Mouse (Mus musculus): ENCODE measurements around the gene Gabbr2. TPM values are rescaled to one million over a fixed set of nuclear protein-coding genes. Genes with fewer than 3 reads are reported as not detected.

The Gabbr2 gene
- total RNA-seq, 2 experiments from 2014 or later: 233 to 236 TPM

GRCm38 (mm10) chr4:46989842-46990241, 1.8 kb downstream of the Gabbr2 start:
- DNase-seq (ENCODE audit: low spot score in 2 of 2): peak; percentile 80 to 82

- no peak for DNase-seq (ENCODE audit: low spot score in 2 of 2)
Observed at GRCm38 (mm10) chr4:46988824-46989223, 2.8 kb downstream of the Gabbr2 start.

GRCm38 (mm10) chr4:46988257-46988656, 3.4 kb downstream of the Gabbr2 start:
- no peak for DNase-seq (ENCODE audit: low spot score in 2 of 2)

- no peak for DNase-seq (ENCODE audit: low spot score in 2 of 2)
Observed at GRCm38 (mm10) chr4:46987809-46988208, 3.9 kb downstream of the Gabbr2 start.

GRCm38 (mm10) chr4:46986054-46986453, 5.6 kb downstream of the Gabbr2 start:
- no peak for DNase-seq (ENCODE audit: low spot score in 2 of 2)

DNA sequence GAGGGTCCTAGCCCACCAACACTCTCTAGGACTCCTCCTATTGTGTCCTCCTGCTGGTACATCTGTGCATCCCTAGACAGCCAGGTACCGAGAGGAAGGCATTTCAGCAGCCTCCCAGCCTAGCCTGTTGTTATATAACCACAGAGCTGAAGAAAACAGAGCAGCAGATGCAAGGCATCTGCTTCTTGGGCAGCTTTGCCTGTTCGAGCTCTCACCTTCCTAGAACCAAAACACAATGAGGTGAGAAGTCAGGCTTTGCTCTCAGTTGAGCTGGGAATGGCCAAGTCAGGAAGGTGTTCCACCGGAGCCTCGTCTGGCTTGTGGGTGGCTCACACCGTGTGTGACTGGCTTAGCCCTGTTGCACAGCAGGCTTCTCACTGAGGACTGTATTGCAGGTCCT, 8.8 kb downstream of the Gabbr2 start:
- peak in 1 of 2 experiments; percentile 43 for DNase-seq (ENCODE audit: low spot score in 2 of 2)

GRCm38 (mm10) chr4:46982094-46982493, 9.6 kb downstream of the Gabbr2 start:
- peak in 1 of 2 experiments; percentile 44 for DNase-seq (ENCODE audit: low spot score in 2 of 2)

DNA sequence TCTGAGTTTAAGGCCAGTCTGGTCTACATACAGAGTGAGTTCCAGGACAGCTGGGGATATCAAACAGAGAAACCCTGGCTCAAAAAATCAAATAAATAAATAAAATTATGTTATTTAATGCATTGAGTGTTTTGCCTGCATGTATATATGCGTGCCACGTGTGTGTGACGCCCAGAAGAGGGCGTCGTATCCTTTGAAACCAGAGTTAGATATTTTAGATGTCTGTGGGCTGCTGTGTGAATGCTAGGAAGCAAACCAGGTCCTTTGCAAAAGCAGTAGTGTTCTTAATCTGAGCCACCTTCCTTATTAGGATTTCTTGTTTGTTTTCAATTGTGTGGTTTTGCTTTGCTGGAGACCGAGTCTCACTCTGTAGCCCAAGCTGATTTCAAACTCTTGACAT, 13.3 kb downstream of the Gabbr2 start:
- DNase-seq (ENCODE audit: low spot score in 2 of 2): no peak

DNA sequence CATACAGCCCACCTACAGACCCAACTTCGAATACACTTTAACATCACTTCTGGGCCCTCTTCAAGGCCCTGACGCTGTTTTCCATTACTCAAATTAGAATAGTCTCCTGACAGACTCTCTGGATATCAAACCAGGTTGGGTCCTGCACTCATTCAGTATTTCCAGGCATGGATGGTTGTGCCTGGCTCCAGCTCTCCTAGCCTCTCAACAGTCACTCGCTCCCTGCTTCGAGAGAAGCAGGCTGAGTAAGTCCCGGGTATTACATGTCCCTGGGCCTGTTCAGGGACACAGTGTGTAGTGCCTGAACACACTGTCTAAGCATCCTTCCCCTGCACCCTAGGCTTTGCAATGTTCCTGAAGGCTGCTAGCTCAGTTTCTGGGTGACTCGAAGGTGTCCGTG, 14.5 kb downstream of the Gabbr2 start:
- no peak for DNase-seq (ENCODE audit: low spot score in 2 of 2)

- peak; percentile 44 to 51 for DNase-seq (ENCODE audit: low spot score in 2 of 2)
Observed at GRCm38 (mm10) chr4:46976671-46977071, 15.0 kb downstream of the Gabbr2 start.

GRCm38 (mm10) chr4:46973322-46973721, 18.4 kb downstream of the Gabbr2 start:
- no peak for DNase-seq (ENCODE audit: low spot score in 2 of 2)

GRCm38 (mm10) chr4:46967981-46968380, 23.7 kb downstream of the Gabbr2 start:
- DNase-seq (ENCODE audit: low spot score in 2 of 2): no peak

- DNase-seq (ENCODE audit: low spot score in 2 of 2): no peak
Observed at GRCm38 (mm10) chr4:46966551-46966950, 25.1 kb downstream of the Gabbr2 start.

GRCm38 (mm10) chr4:46961403-46961802, 30.3 kb downstream of the Gabbr2 start:
- no peak for DNase-seq (ENCODE audit: low spot score in 2 of 2)

DNA sequence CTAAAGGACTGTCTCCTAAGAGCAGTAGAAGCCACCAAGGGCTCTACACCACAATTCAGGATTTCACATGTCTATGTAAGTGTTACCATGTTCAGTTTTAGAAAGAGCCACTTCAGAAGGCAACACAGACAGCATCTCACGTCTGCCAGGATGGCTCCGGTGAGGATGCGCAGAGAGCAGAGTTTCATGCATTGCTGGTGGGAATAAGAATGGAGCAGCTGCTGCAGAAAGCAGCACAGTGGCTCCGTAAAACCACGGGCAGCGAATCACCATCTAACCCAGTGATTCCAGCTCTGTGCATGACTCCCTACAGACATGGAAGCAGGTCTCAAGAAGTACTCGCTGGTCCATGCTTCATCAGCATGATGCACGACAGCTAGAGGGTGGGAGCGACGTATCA, 31.5 kb downstream of the Gabbr2 start:
- no peak for DNase-seq (ENCODE audit: low spot score in 2 of 2)

- no peak for DNase-seq (ENCODE audit: low spot score in 2 of 2)
Observed at GRCm38 (mm10) chr4:46959776-46960175, 31.9 kb downstream of the Gabbr2 start.

DNA sequence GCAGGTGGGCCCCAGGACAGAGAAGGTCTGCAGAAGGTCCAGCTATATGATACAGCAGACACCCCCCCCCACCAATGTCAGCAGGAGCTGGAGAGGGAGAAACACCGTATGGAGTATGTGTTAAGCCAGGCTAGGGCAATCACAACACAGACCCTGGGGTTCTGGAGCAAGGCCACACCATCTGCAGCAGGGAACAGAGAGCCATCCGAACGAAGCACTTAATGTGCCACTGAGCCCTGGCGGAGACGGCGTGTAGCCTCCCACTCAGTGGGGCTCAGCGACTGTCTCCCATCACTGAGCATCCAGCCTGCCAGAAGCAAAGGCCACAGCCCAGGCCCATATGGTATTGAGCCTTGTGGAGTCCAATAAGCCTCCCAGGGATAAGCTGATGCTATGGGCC, 33.7 kb downstream of the Gabbr2 start:
- DNase-seq (ENCODE audit: low spot score in 2 of 2): no peak

DNA sequence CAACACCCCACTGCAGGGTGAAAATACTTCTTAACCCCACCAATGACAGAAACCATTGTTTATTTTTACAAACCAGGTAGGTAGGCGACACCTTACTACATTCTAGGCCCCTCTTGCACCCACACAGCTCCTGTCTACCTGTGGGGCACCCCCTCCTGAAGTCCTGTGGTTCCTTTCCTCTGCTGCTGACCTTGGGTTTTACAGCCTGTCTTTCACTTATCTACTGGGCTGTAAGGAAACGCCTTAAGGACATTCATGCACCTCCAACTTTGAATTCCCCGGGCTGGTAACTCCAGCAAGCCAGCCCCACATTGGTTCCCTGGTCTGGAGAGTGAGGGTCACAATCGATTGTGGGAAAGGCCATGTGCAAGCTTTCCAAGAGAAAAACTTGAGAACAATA, 34.7 kb downstream of the Gabbr2 start:
- no peak for DNase-seq (ENCODE audit: low spot score in 2 of 2)

DNA sequence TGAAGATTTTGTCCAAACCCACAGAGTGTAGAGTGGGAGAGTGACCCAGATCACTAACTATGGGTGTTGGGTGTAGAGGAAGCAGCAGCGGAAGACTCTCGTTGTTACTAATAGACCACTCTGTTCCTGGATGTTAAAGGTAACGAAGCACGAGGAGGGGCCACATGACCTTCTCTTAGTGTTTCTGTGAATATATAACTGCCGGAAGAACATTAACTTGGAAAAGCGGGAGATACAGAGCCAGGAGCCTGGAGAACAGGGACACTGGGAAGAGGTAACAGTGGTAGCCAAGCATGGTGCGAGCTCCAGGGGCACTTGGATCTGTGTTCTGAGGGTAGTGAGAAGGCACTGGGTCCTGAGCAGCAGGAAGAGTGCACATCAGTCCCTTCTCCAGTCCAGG, 38.7 kb downstream of the Gabbr2 start:
- no peak for DNase-seq (ENCODE audit: low spot score in 2 of 2)

DNA sequence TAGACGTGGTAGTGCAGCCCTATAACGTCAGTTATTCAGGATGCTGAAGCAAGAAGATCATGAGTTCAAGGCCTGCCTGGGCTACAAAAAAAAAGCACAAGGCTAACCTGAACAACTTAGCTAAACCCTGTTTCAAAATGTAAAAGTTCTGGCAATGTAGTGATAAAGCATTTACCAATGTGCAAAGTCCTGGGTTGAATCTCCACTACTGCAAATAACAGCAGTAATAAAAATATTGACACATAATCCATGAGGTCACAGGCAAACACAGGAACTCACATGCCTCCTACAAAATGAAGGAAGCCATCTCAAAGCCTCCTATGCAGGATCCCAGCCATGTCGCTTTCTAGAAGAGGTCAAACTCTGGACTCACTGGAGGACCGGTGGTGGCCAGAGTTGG, 39.1 kb downstream of the Gabbr2 start:
- no peak for DNase-seq (ENCODE audit: low spot score in 2 of 2)

- no peak for DNase-seq (ENCODE audit: low spot score in 2 of 2)
Observed at GRCm38 (mm10) chr4:46934291-46934690, 57.4 kb downstream of the Gabbr2 start.

- no peak for DNase-seq (ENCODE audit: low spot score in 2 of 2)
Observed at GRCm38 (mm10) chr4:46933590-46933989, 58.1 kb downstream of the Gabbr2 start.

GRCm38 (mm10) chr4:46931706-46932397, 59.8 kb downstream of the Gabbr2 start:
- DNase-seq (ENCODE audit: low spot score in 2 of 2): no peak
